Mouse (Mus musculus) gastrocnemius, postnatal 36 days (tissue): ENCODE results near the gene Six3. TPM values are rescaled to one million over a fixed set of nuclear protein-coding genes. Genes with fewer than 3 reads are reported as not detected.

Experiments used
- total RNA-seq, 2 experiments: library from RNA; stranded (reverse); gene quantifications; 2 replicates each; pipeline ENCODE4 v1.2.3; 2021

Gene Six3
- total RNA-seq, 2 experiments from 2014 or later, result not detected

Other genes starting within 250 kb of the Six3 start
- 10 to 100 TPM; 12.3 to 16.3 TPM for gene Six2, start 74.7 kb downstream of the Six3 start, total RNA-seq